1 mouse cellular context compared by ENCODE assay signal in genomic region chr5:114070858-114071257, GRCm38 (mm10).
TF ChIP-seq lines count a peak whose summit lies in the region.

No protein-coding gene starts in this region.

TF ChIP-seq in MEL, 35 proteins besides CTCF, POLR2A, EP300 and RAD21:
- TF ChIP-seq GABPA (IDR thresholded peaks at IDR 0.05; ENCODE audit: low read depth, low read length) (no peak), CHD2 (IDR thresholded peaks at IDR 0.05; ENCODE audit: low read length) (no peak), ELF1 (IDR thresholded peaks at IDR 0.05; ENCODE audit: low read depth, low read length) (no peak), MXI1 (IDR thresholded peaks at IDR 0.05; ENCODE audit: low read depth, low read length) (no peak), E2F4 (IDR thresholded peaks at IDR 0.05; ENCODE audit: borderline replicate concordance, low read depth, low read length) (no peak), USF1 (IDR thresholded peaks at IDR 0.05; ENCODE audit: low read depth, low read length) (no peak), POLR2AphosphoS5 (IDR thresholded peaks at IDR 0.05; ENCODE audit: borderline replicate concordance, low read depth, low read length) (no peak), MYC (IDR thresholded peaks at IDR 0.05; ENCODE audit: low read depth, low read length) (no peak), ZMIZ1 (IDR thresholded peaks at IDR 0.05; ENCODE audit: low read depth, low read length) (no peak), ZNF384 (IDR thresholded peaks at IDR 0.05; ENCODE audit: low read depth, low read length) (no peak), SIN3A (IDR thresholded peaks at IDR 0.05; ENCODE audit: low read length) (no peak), KAT2A (conservative IDR thresholded peaks at IDR 0.05; ENCODE audit: low read depth, low read length) (no peak), SMC3 (IDR thresholded peaks at IDR 0.05; ENCODE audit: low read depth, low read length) (no peak), BHLHE40 (IDR thresholded peaks at IDR 0.05; ENCODE audit: borderline replicate concordance, low read depth, low read length) (no peak), TAL1 (IDR thresholded peaks at IDR 0.05; ENCODE audit: low read length) (no peak)
